Mouse (Mus musculus): ENCODE data around the gene Grk1. TPM values are rescaled to one million over a fixed set of nuclear protein-coding genes. Genes with fewer than 3 reads are reported as not detected.

The Grk1 gene
- polyA plus RNA-seq (2015; fragmentation: Nextera tagmentation; extraction: Ambion mirVana) = not detected in 2 replicates

- Histone ChIP-seq H3K27me3 (no peaks in the 10 kb centered on the region), H3K4me2 (no peak within 1 kb of the TSS), H3K36me3 (no peaks in the 10 kb centered on the region), H3K27ac (no peak within 1 kb of the TSS), H3K4me1 (replicated peaks) (no peaks in the 10 kb centered on the region), H3K4me3 (no peak within 1 kb of the TSS), H3K9ac (no peak within 1 kb of the TSS), H3K9me3 (no peaks in the 10 kb centered on the region)
- 88% methylated on average over 5 of the region's 5 CpGs for WGBS
- no peak for ATAC-seq (ENCODE audit: low FRiP score)
Measured at GRCm38 (mm10) chr8:13404666-13405131, at the start of gene Grk1. Grk1 (plus strand) TSS chr8:13405081.

- H3K9ac ChIP-seq = no peak overlapping the region
- H3K36me3 ChIP-seq = peaks cover 95% of the 10 kb centered on the region
- H3K4me1 ChIP-seq (replicated peaks) = no peaks in the 10 kb centered on the region
- no peak overlapping the region for H3K4me3 ChIP-seq
- WGBS = 92% methylated on average over 6 of the region's 6 CpGs
- no peak for ATAC-seq (ENCODE audit: low FRiP score)
- no peak overlapping the region for H3K4me2 ChIP-seq
- H3K27ac ChIP-seq = no peak overlapping the region
- H3K27me3 ChIP-seq = no peaks in the 10 kb centered on the region
- H3K9me3 ChIP-seq = no peaks in the 10 kb centered on the region
Measured at GRCm38 (mm10) chr8:13356221-13356620, 48.7 kb upstream of the Grk1 start.

GRCm38 (mm10) chr8:13356681-13357080 is 48.2 kb upstream of the Grk1 start:
- no peaks in the 10 kb centered on the region for H3K4me1 ChIP-seq (replicated peaks)
- no peak for ATAC-seq (ENCODE audit: low FRiP score)
- no peak overlapping the region for H3K4me3 ChIP-seq
- no peaks in the 10 kb centered on the region for H3K9me3 ChIP-seq
- peaks cover 95% of the 10 kb centered on the region for H3K36me3 ChIP-seq
- H3K9ac ChIP-seq = no peak overlapping the region
- WGBS = 90% methylated on average over 10 of the region's 10 CpGs
- no peak overlapping the region for H3K27ac ChIP-seq
- H3K27me3 ChIP-seq = no peaks in the 10 kb centered on the region
- H3K4me2 ChIP-seq = no peak overlapping the region

GRCm38 (mm10) chr8:13360213-13360612 is 44.7 kb upstream of the Grk1 start:
- ATAC-seq (ENCODE audit: low FRiP score) = no peak
- H3K27me3 ChIP-seq = no peaks in the 10 kb centered on the region
- H3K4me1 ChIP-seq (replicated peaks) = no peaks in the 10 kb centered on the region
- H3K4me3 ChIP-seq = no peak overlapping the region
- no peak overlapping the region for H3K27ac ChIP-seq
- no peaks in the 10 kb centered on the region for H3K9me3 ChIP-seq
- H3K4me2 ChIP-seq = no peak overlapping the region
- H3K9ac ChIP-seq = no peak overlapping the region
- peaks cover 86% of the 10 kb centered on the region for H3K36me3 ChIP-seq
- 93% methylated on average over 7 of the region's 7 CpGs for WGBS

- Histone ChIP-seq H3K4me1 (replicated peaks) (no peaks in the 10 kb centered on the region), H3K4me3 (no peak overlapping the region), H3K9ac (no peak overlapping the region), H3K27me3 (no peaks in the 10 kb centered on the region), H3K27ac (no peak overlapping the region), H3K9me3 (no peaks in the 10 kb centered on the region), H3K4me2 (no peak overlapping the region), H3K36me3 (peaks cover 86% of the 10 kb centered on the region)
- 95% methylated on average over 6 of the region's 6 CpGs for WGBS
- ATAC-seq (ENCODE audit: low FRiP score) = no peak
Measured at GRCm38 (mm10) chr8:13361865-13362264, 43.0 kb upstream of the Grk1 start.

GRCm38 (mm10) chr8:13373151-13373662 is 31.7 kb upstream of the Grk1 start:
- WGBS = 95% methylated on average over 8 of the region's 8 CpGs
- Histone ChIP-seq H3K9ac (no peak overlapping the region), H3K4me3 (no peak overlapping the region), H3K4me1 (replicated peaks) (no peaks in the 10 kb centered on the region), H3K36me3 (peaks cover 89% of the 10 kb centered on the region), H3K27me3 (no peaks in the 10 kb centered on the region), H3K9me3 (no peaks in the 10 kb centered on the region), H3K27ac (no peak overlapping the region), H3K4me2 (no peak overlapping the region)
- ATAC-seq (ENCODE audit: low FRiP score) = no peak

GRCm38 (mm10) chr8:13381630-13382029 is 23.3 kb upstream of the Grk1 start:
- no peak overlapping the region for H3K4me2 ChIP-seq
- H3K36me3 ChIP-seq = peaks cover 34% of the 10 kb centered on the region
- H3K27ac ChIP-seq = no peak overlapping the region
- H3K27me3 ChIP-seq = no peaks in the 10 kb centered on the region
- H3K9ac ChIP-seq = no peak overlapping the region
- no peak for ATAC-seq (ENCODE audit: low FRiP score)
- no peak overlapping the region for H3K4me3 ChIP-seq
- no peaks in the 10 kb centered on the region; the same call in 1 of the 2 replicates for H3K9me3 ChIP-seq
- WGBS = 93% methylated on average over 7 of the region's 7 CpGs
- H3K4me1 ChIP-seq (replicated peaks) = no peaks in the 10 kb centered on the region

- 93% methylated on average over 3 of the region's 3 CpGs for WGBS
- H3K4me2 ChIP-seq = no peak overlapping the region
- H3K27me3 ChIP-seq = no peaks in the 10 kb centered on the region
- no peak for ATAC-seq (ENCODE audit: low FRiP score)
- H3K4me3 ChIP-seq = no peak overlapping the region
- H3K9me3 ChIP-seq = no peaks in the 10 kb centered on the region; the same call in 1 of the 2 replicates
- H3K36me3 ChIP-seq = peaks cover 26% of the 10 kb centered on the region
- no peak overlapping the region for H3K9ac ChIP-seq
- no peak overlapping the region for H3K27ac ChIP-seq
- no peaks in the 10 kb centered on the region for H3K4me1 ChIP-seq (replicated peaks)
Measured at GRCm38 (mm10) chr8:13382536-13382935, 22.3 kb upstream of the Grk1 start.

GRCm38 (mm10) chr8:13382999-13383398 is 21.9 kb upstream of the Grk1 start:
- WGBS = 91% methylated on average over 4 of the region's 4 CpGs

GRCm38 (mm10) chr8:13386366-13386765 is 18.5 kb upstream of the Grk1 start:
- Histone ChIP-seq H3K4me3 (no peak overlapping the region), H3K4me1 (replicated peaks) (no peaks in the 10 kb centered on the region), H3K36me3 (peaks cover 2% of the 10 kb centered on the region; the same call in 1 of the 2 replicates), H3K9ac (no peak overlapping the region), H3K27ac (no peak overlapping the region), H3K27me3 (no peaks in the 10 kb centered on the region), H3K4me2 (no peak overlapping the region), H3K9me3 (no peaks in the 10 kb centered on the region)
- WGBS = 77% methylated on average over 13 of the region's 13 CpGs
- ATAC-seq (ENCODE audit: low FRiP score) = no peak

More at GRCm38 (mm10) chr8:13382999-13383398, 21.9 kb upstream of the Grk1 start:
- H3K4me2 ChIP-seq = no peak overlapping the region
- ATAC-seq (ENCODE audit: low FRiP score) = no peak
- H3K36me3 ChIP-seq = peaks cover 26% of the 10 kb centered on the region
- H3K27ac ChIP-seq = no peak overlapping the region
- no peak overlapping the region for H3K4me3 ChIP-seq
- H3K27me3 ChIP-seq = no peaks in the 10 kb centered on the region
- no peaks in the 10 kb centered on the region; the same call in 1 of the 2 replicates for H3K9me3 ChIP-seq
- no peaks in the 10 kb centered on the region for H3K4me1 ChIP-seq (replicated peaks)
- H3K9ac ChIP-seq = no peak overlapping the region

- H3K27me3 ChIP-seq = no peaks in the 10 kb centered on the region
- no peaks in the 10 kb centered on the region for H3K9me3 ChIP-seq
- 89% methylated on average over 8 of the region's 8 CpGs for WGBS
- no peak for ATAC-seq (ENCODE audit: low FRiP score)
- no peaks in the 10 kb centered on the region for H3K36me3 ChIP-seq
- H3K4me3 ChIP-seq = no peak overlapping the region
- H3K9ac ChIP-seq = no peak overlapping the region
- no peak overlapping the region for H3K4me2 ChIP-seq
- no peak overlapping the region for H3K27ac ChIP-seq
- no peaks in the 10 kb centered on the region for H3K4me1 ChIP-seq (replicated peaks)
Measured at GRCm38 (mm10) chr8:13387728-13388127, 17.2 kb upstream of the Grk1 start.

GRCm38 (mm10) chr8:13388744-13389143 is 16.1 kb upstream of the Grk1 start:
- ATAC-seq (ENCODE audit: low FRiP score) = no peak
- Histone ChIP-seq H3K27me3 (no peaks in the 10 kb centered on the region), H3K9ac (no peak overlapping the region), H3K27ac (no peak overlapping the region), H3K4me3 (no peak overlapping the region), H3K4me2 (no peak overlapping the region), H3K4me1 (replicated peaks) (no peaks in the 10 kb centered on the region), H3K9me3 (no peaks in the 10 kb centered on the region), H3K36me3 (no peaks in the 10 kb centered on the region)
- 92% methylated on average over 2 of the region's 2 CpGs for WGBS

- no peaks in the 10 kb centered on the region for H3K9me3 ChIP-seq
- H3K9ac ChIP-seq = no peak overlapping the region
- H3K4me3 ChIP-seq = no peak overlapping the region
- no peaks in the 10 kb centered on the region for H3K27me3 ChIP-seq
- no peaks in the 10 kb centered on the region for H3K36me3 ChIP-seq
- H3K4me2 ChIP-seq = no peak overlapping the region
- no peak overlapping the region for H3K27ac ChIP-seq
- WGBS = 92% methylated on average over 7 of the region's 7 CpGs
- no peak for ATAC-seq (ENCODE audit: low FRiP score)
- no peaks in the 10 kb centered on the region for H3K4me1 ChIP-seq (replicated peaks)
Measured at GRCm38 (mm10) chr8:13393869-13394268, 11.0 kb upstream of the Grk1 start.
